Mouse (Mus musculus): ENCODE results near the gene Enpp4. TPM values are rescaled to one million over a fixed set of nuclear protein-coding genes. Genes with fewer than 3 reads are reported as not detected.

Gene Enpp4
- polyA plus RNA-seq, 1 experiment from 2014 or later, result 8.4 TPM

GRCm38 (mm10) chr17:44148109-44148846 lies 42.7 kb upstream of the Enpp4 start:
- Histone ChIP-seq H3K27ac (ENCODE audit: low read length) (no peak overlapping the region), H3K4me1 (ENCODE audit: insufficient read depth, low read depth, low read length) (no peaks in the 10 kb centered on the region; the same call in 1 of the 2 replicates), H3K36me3 (ENCODE audit: insufficient read depth, low read length) (no peaks in the 10 kb centered on the region), H3K4me3 (ENCODE audit: low read depth, low read length) (no peak overlapping the region), H3K4me2 (replicated peaks; ENCODE audit: low read depth, low read length) (no peak overlapping the region), H3K27me3 (replicated peaks; ENCODE audit: insufficient read depth, low read length) (no peaks in the 10 kb centered on the region), H3K9ac (replicated peaks; ENCODE audit: low read depth) (no peak overlapping the region), H3K9me3 (ENCODE audit: low read length) (no peaks in the 10 kb centered on the region)
- no peak for DNase-seq (ENCODE audit: low spot score)
- TF ChIP-seq EP300 (IDR thresholded peaks at IDR 0.05) (no peak), CTCF (IDR thresholded peaks at IDR 0.05) (no peak)
- no peak for ATAC-seq
- 95% methylated on average over 5 of the region's 5 CpGs for WGBS

DNA sequence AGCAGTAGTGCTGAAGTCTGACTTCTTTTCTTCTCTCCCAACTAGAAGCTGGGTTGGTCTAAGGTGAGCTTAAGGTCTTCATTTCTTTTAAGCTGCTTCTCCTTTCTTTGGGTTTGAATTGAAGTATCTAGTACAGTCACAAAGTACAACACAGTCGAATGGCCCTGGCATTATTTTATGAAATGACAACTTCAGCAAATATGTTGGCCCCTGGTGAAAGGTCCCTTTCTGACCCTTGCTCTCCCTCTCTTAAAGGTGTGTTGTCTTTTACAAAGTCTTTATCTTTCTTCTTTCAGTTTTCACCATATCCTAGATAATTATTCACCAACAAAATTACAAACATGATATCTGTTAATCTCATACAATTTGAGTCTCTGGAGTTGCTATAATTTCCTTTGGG lies 40.2 kb upstream of the Enpp4 start:
- TF ChIP-seq CTCF (IDR thresholded peaks at IDR 0.05), result no peak
- no peak for TF ChIP-seq EP300 (IDR thresholded peaks at IDR 0.05)
- no peak for DNase-seq (ENCODE audit: low spot score)
- Histone ChIP-seq H3K4me1 (ENCODE audit: insufficient read depth, low read depth, low read length) (no peaks in the 10 kb centered on the region; the same call in 1 of the 2 replicates), H3K4me3 (ENCODE audit: low read depth, low read length) (no peak overlapping the region), H3K9ac (replicated peaks; ENCODE audit: low read depth) (no peak overlapping the region), H3K27me3 (replicated peaks; ENCODE audit: insufficient read depth, low read length) (no peaks in the 10 kb centered on the region), H3K4me2 (replicated peaks; ENCODE audit: low read depth, low read length) (no peak overlapping the region), H3K9me3 (ENCODE audit: low read length) (no peaks in the 10 kb centered on the region), H3K36me3 (ENCODE audit: insufficient read depth, low read length) (no peaks in the 10 kb centered on the region), H3K27ac (ENCODE audit: low read length) (no peak overlapping the region)
- no peak for ATAC-seq
- WGBS, result 41% methylated on average over 1 of the region's 1 CpGs

DNA sequence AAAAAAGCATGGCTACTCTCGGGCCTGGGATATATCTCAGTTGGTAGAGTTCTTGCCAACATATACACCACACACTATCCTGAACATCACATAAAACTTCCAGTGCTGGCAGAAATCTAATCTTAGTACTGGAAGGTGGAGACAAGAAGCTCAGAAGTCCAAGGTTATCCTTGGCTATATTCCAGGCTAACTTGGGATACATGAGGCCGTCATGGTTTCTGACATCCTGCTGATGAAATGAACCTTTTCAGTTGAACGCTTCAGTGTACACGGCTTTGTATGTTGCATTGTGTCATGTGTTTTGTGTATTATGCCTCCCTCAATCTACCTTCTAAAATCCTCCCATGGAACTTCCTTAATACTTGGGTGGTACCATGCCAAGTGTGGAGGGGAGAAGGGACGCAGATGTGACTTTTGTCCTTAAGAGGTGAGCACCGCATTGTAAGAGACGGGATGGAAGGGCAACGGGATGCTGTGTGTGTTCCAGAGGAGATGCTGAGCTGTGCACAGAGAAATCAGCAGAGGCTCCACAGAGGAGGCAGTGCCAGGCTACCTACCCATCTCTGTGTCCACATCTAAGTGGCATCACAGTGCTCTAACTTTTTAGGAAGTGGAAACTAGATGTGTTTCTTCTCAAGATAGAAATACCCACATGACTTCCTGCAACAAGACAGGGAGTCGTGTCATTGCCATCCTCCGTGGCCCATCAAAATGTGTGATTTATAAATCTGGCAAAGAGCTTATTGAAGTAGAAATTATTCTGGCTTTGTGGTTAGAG lies 31.4 kb upstream of the Enpp4 start:
- Histone ChIP-seq H3K27ac (ENCODE audit: low read length) (no peak overlapping the region), H3K9me3 (ENCODE audit: low read length) (no peaks in the 10 kb centered on the region), H3K9ac (replicated peaks; ENCODE audit: low read depth) (no peak overlapping the region), H3K27me3 (replicated peaks; ENCODE audit: insufficient read depth, low read length) (no peaks in the 10 kb centered on the region), H3K4me1 (ENCODE audit: insufficient read depth, low read depth, low read length) (no peaks in the 10 kb centered on the region), H3K4me2 (replicated peaks; ENCODE audit: low read depth, low read length) (no peak overlapping the region), H3K36me3 (ENCODE audit: insufficient read depth, low read length) (no peaks in the 10 kb centered on the region), H3K4me3 (ENCODE audit: low read depth, low read length) (no peak overlapping the region)
- ATAC-seq (no peak), DNase-seq (ENCODE audit: low spot score) (no peak)
- TF ChIP-seq EP300 (IDR thresholded peaks at IDR 0.05) (no peak), CTCF (IDR thresholded peaks at IDR 0.05) (no peak)
- WGBS, result 79% methylated on average over 10 of the region's 10 CpGs

GRCm38 (mm10) chr17:44136018-44136417 lies 30.4 kb upstream of the Enpp4 start:
- DNase-seq (ENCODE audit: low spot score), result no peak
- no peak overlapping the region for H3K9ac ChIP-seq (replicated peaks; ENCODE audit: low read depth)
- H3K27ac ChIP-seq (ENCODE audit: low read length), result no peak overlapping the region
- peak overlapping the region; percentile 22; the same call in 1 of the 2 replicates for H3K4me2 ChIP-seq (replicated peaks; ENCODE audit: low read depth, low read length)
- H3K36me3 ChIP-seq (ENCODE audit: insufficient read depth, low read length), result no peaks in the 10 kb centered on the region
- H3K4me3 ChIP-seq (ENCODE audit: low read depth, low read length), result no peak overlapping the region
- no peaks in the 10 kb centered on the region for H3K9me3 ChIP-seq (ENCODE audit: low read length)
- H3K27me3 ChIP-seq (replicated peaks; ENCODE audit: insufficient read depth, low read length), result no peaks in the 10 kb centered on the region
- no peaks in the 10 kb centered on the region for H3K4me1 ChIP-seq (ENCODE audit: insufficient read depth, low read depth, low read length)
- WGBS, result 34% methylated on average over 8 of the region's 8 CpGs
- ATAC-seq, result no peak
- no peak for TF ChIP-seq EP300 (IDR thresholded peaks at IDR 0.05)
- TF ChIP-seq CTCF (IDR thresholded peaks at IDR 0.05), result no peak

GRCm38 (mm10) chr17:44134545-44134944 lies 28.9 kb upstream of the Enpp4 start:
- no peaks in the 10 kb centered on the region for H3K27me3 ChIP-seq (replicated peaks; ENCODE audit: insufficient read depth, low read length)
- no peaks in the 10 kb centered on the region for H3K36me3 ChIP-seq (ENCODE audit: insufficient read depth, low read length)
- H3K9me3 ChIP-seq (ENCODE audit: low read length), result no peaks in the 10 kb centered on the region
- no peak for DNase-seq (ENCODE audit: low spot score)
- no peak for ATAC-seq
- H3K4me1 ChIP-seq (ENCODE audit: insufficient read depth, low read depth, low read length), result no peaks in the 10 kb centered on the region
- H3K27ac ChIP-seq (ENCODE audit: low read length), result no peak overlapping the region
- no peak overlapping the region for H3K9ac ChIP-seq (replicated peaks; ENCODE audit: low read depth)
- no peak overlapping the region for H3K4me2 ChIP-seq (replicated peaks; ENCODE audit: low read depth, low read length)
- H3K4me3 ChIP-seq (ENCODE audit: low read depth, low read length), result no peak overlapping the region
- TF ChIP-seq CTCF (IDR thresholded peaks at IDR 0.05) (no peak), EP300 (IDR thresholded peaks at IDR 0.05) (no peak)
- 58% methylated on average over 9 of the region's 9 CpGs for WGBS

GRCm38 (mm10) chr17:44134106-44134505 lies 28.5 kb upstream of the Enpp4 start:
- DNase-seq (ENCODE audit: low spot score), result no peak
- TF ChIP-seq EP300 (IDR thresholded peaks at IDR 0.05) (no peak), CTCF (IDR thresholded peaks at IDR 0.05) (no peak)
- WGBS, result 43% methylated on average over 6 of the region's 6 CpGs
- Histone ChIP-seq H3K4me1 (ENCODE audit: insufficient read depth, low read depth, low read length) (no peaks in the 10 kb centered on the region), H3K9me3 (ENCODE audit: low read length) (no peaks in the 10 kb centered on the region), H3K27me3 (replicated peaks; ENCODE audit: insufficient read depth, low read length) (no peaks in the 10 kb centered on the region), H3K27ac (ENCODE audit: low read length) (no peak overlapping the region), H3K9ac (replicated peaks; ENCODE audit: low read depth) (no peak overlapping the region), H3K36me3 (ENCODE audit: insufficient read depth, low read length) (no peaks in the 10 kb centered on the region), H3K4me2 (replicated peaks; ENCODE audit: low read depth, low read length) (no peak overlapping the region), H3K4me3 (ENCODE audit: low read depth, low read length) (no peak overlapping the region)
- ATAC-seq, result no peak
